Comparison of ENCODE assay signal across 10 mouse cellular contexts in genomic region chr3:105892572-105893495, GRCm38 (mm10). TPM values are rescaled to one million over a fixed set of nuclear protein-coding genes. Genes with fewer than 3 reads are reported as not detected.
DNase-seq lines count a peak whose midpoint lies in the region; ATAC-seq and TF ChIP-seq lines count a peak whose summit lies in the region.
"Had no signal": no experiment of that assay in that cellular context is flagged by ENCODE, and none has a peak within 500 bp of the region (broad histone marks: within the 10 kb centered on the region; RNA-seq: fewer than 3 reads in every experiment).

No protein-coding gene starts in this region.

- H3K4me2 ChIP-seq in limb, embryonic 15.5 days = no peak overlapping the region

- peaks cover 33% of the 10 kb centered on the region for H3K4me1 ChIP-seq in limb, embryonic 15.5 days
- H3K4me1 ChIP-seq in small intestine, adult 2 months (ENCODE audit: control insufficient read depth, insufficient read depth, insufficient read length, low read length) = peaks cover 30% of the 10 kb centered on the region

- TF ChIP-seq CTCF in small intestine, adult 2 months (IDR thresholded peaks at IDR 0.05; ENCODE audit: extremely low read depth, insufficient read length, insufficient replicate concordance, low read depth, low read length) = no peak

- H3K4me3 ChIP-seq in limb, embryonic 15.5 days = no peak overlapping the region
- H3K4me3 ChIP-seq in small intestine, adult 2 months (ENCODE audit: low read depth, low read length) = peak overlapping the region; percentile 38

- whole genome bisulfite sequencing in limb, embryonic 15.5 days = 64% methylated on average over 19 of the region's 19 CpGs
- 61% methylated on average over 19 of the region's 19 CpGs for WGBS in small intestine, adult 2 months

- TF ChIP-seq POLR2A in small intestine, adult 2 months (IDR thresholded peaks at IDR 0.05; ENCODE audit: low read depth, low read length) = no peak

- peak; percentile 15; the same call in 1 of the 2 replicates for ATAC-seq in frontal cortex, adult (ENCODE audit: low TSS enrichment)
- peak; percentile 62 for ATAC-seq in activated CD4-positive, CD25-positive, alpha-beta regulatory T cell, adult 4 months
- no peak for ATAC-seq in limb, embryonic 15.5 days (ENCODE audit: insufficient number of reproducible peaks, low FRiP score, low TSS enrichment, low read depth)

- H3K27me3 ChIP-seq in limb, embryonic 15.5 days = no peaks in the 10 kb centered on the region
- H3K27me3 ChIP-seq in small intestine, adult 2 months (ENCODE audit: control insufficient read depth, insufficient read depth, low read length) = no peaks in the 10 kb centered on the region

- no peak overlapping the region for H3K9ac ChIP-seq in limb, embryonic 15.5 days

- DNase-seq in frontal cortex, postnatal 25 days (ENCODE audit: low spot score in 2 of 2) = no peak
- DNase-seq in urinary bladder, postnatal 25 days (ENCODE audit: low spot score) = no peak
- DNase-seq in layer of hippocampus, postnatal 25 days (ENCODE audit: extremely low spot score in 1 of 2, low spot score in 1 of 2) = no peak
- no peak for DNase-seq in layer of hippocampus, adult 8-10 months (ENCODE audit: low spot score in 2 of 2)
- DNase-seq: retina, postnatal 1 day had no signal

- H3K36me3 ChIP-seq in limb, embryonic 15.5 days = no peaks in the 10 kb centered on the region
- H3K36me3 ChIP-seq in small intestine, adult 2 months (ENCODE audit: control insufficient read depth, insufficient read depth, low read length) = no peaks in the 10 kb centered on the region

- no peaks in the 10 kb centered on the region for H3K9me3 ChIP-seq in limb, embryonic 15.5 days

- H3K27ac ChIP-seq in limb, embryonic 15.5 days = peak overlapping the region; percentile 59
- H3K27ac ChIP-seq in small intestine, adult 2 months (ENCODE audit: insufficient read depth, low read depth, low read length) = peak overlapping the region; percentile 93

RNA-seq across cellular contexts. Expression of gene Tmigd3, which starts 22.1 kb away (rescaled TPM):
- not detected for polyA plus RNA-seq in activated CD4-positive, CD25-positive, alpha-beta regulatory T cell, adult 4 months (2017; shearing (Covaris generic))
- polyA plus RNA-seq in limb, embryonic 15.5 days (2015; fragmentation: Nextera tagmentation; extraction: Ambion mirVana) = 0.31 and 0.35 TPM in 2 replicates
- polyA plus RNA-seq in small intestine, adult 2 months (2012; rRNA removed) = 0.94 and 1.1 TPM in 2 replicates
- not detected for total RNA-seq in layer of hippocampus, postnatal 25 days (2021)
- total RNA-seq in layer of hippocampus, adult 8-10 months (2022) = under 1 TPM; 0.41 to 0.78 (median 0.63) TPM
- polyA plus RNA-seq: C2C12 had no signal

RNA-seq across cellular contexts. Expression of gene Adora3, which starts 22.2 kb away (rescaled TPM):
- under 1 TPM in 1 of 2 experiments, not detected in 1; 0.71 TPM for polyA plus RNA-seq in activated CD4-positive, CD25-positive, alpha-beta regulatory T cell, adult 4 months (2017; shearing (Covaris generic))
- 4.5 and 4.6 TPM in 2 replicates for polyA plus RNA-seq in limb, embryonic 15.5 days (2015; fragmentation: Nextera tagmentation; extraction: Ambion mirVana)
- 0.39 and 0.41 TPM in 2 replicates for polyA plus RNA-seq in small intestine, adult 2 months (2012; rRNA removed)
- under 1 TPM; 0.69 to 0.89 TPM for total RNA-seq in layer of hippocampus, postnatal 25 days (2021)
- total RNA-seq in layer of hippocampus, adult 8-10 months (2022) = 1 to 10 TPM in 3 of 4 experiments, under 1 TPM in 1; 0.89 to 3.8 (median 2.5) TPM
- polyA plus RNA-seq: C2C12 had no signal

RNA-seq across cellular contexts. Expression of gene I830077J02Rik, which starts 39.6 kb away (rescaled TPM):
- under 1 TPM in 1 of 2 experiments, not detected in 1; 0.46 TPM for polyA plus RNA-seq in activated CD4-positive, CD25-positive, alpha-beta regulatory T cell, adult 4 months (2017; shearing (Covaris generic))
- 0.32 and 0.51 TPM in 2 replicates for polyA plus RNA-seq in limb, embryonic 15.5 days (2015; fragmentation: Nextera tagmentation; extraction: Ambion mirVana)
- 0.81 and 1.8 TPM in 2 replicates for polyA plus RNA-seq in small intestine, adult 2 months (2012; rRNA removed)
- total RNA-seq in layer of hippocampus, postnatal 25 days (2021) = 1 to 10 TPM; 1.1 to 1.2 TPM
- total RNA-seq in layer of hippocampus, adult 8-10 months (2022) = 1 to 10 TPM in 3 of 4 experiments, under 1 TPM in 1; 0.47 to 2.4 (median 1.5) TPM
